Mouse (Mus musculus) liver, postnatal 0 days (tissue): ENCODE data around the gene Phf19.

Source experiments
- CTCF ChIP-seq: sonication (generic); IDR thresholded peaks from 2 replicates; pipeline ENCODE4 v1.5.1; 2016; ENCODE audit warnings: antibody characterized with exemption, low read depth
- EP300 ChIP-seq: IDR thresholded peaks from 2 replicates; pipeline ENCODE4 v1.6.1; 2016; ENCODE audit warnings: antibody characterized with exemption, low read depth, mild to moderate bottlenecking

- no peak for TF ChIP-seq CTCF
- TF ChIP-seq EP300: no peak
These were observed 33.8 kb downstream of the Phf19 start for GRCm38 (mm10) chr2:34880054-34880453.
